Comparison of ENCODE assay signal across 15 mouse cellular contexts in genomic region chr11:106982351-106982750, GRCm38 (mm10). TPM values are rescaled to one million over a fixed set of nuclear protein-coding genes. Genes with fewer than 3 reads are reported as not detected.
A peak's percentile ranks its signal among the peaks of the same experiment; 100 is the strongest.
DNase-seq lines count a peak whose midpoint lies in the region; ATAC-seq and TF ChIP-seq lines count a peak whose summit lies in the region.
"Had no signal": no experiment of that assay in that cellular context is flagged by ENCODE, and none has a peak within 500 bp of the region (broad histone marks: within the 10 kb centered on the region; RNA-seq: fewer than 3 reads in every experiment).

No protein-coding gene starts in this region.

- H3K4me1 ChIP-seq in heart, embryonic 10.5 days, result peaks cover 7% of the 10 kb centered on the region
- H3K4me1 ChIP-seq in liver, adult 2 months (ENCODE audit: control insufficient read depth, insufficient read depth, low read length), result peaks cover 6% of the 10 kb centered on the region
- no peaks in the 10 kb centered on the region for H3K4me1 ChIP-seq in liver, embryonic 11.5 days (replicated peaks; ENCODE audit: control insufficient read depth, insufficient read depth, low read length)
- peaks cover 4% of the 10 kb centered on the region for H3K4me1 ChIP-seq in small intestine, adult 2 months (ENCODE audit: control insufficient read depth, insufficient read depth, insufficient read length, low read length)
- H3K4me1 ChIP-seq in hindbrain, embryonic 12.5 days, result no peaks in the 10 kb centered on the region
- H3K4me1 ChIP-seq: forebrain, embryonic 15.5 days; neural tube, embryonic 12.5 days had no signal

- no peak overlapping the region for H3K4me3 ChIP-seq in heart, embryonic 10.5 days
- no peak overlapping the region for H3K4me3 ChIP-seq in liver, adult 2 months (ENCODE audit: insufficient read depth, low read depth, low read length)
- H3K4me3 ChIP-seq in liver, embryonic 11.5 days (ENCODE audit: low read depth, low read length), result no peak overlapping the region
- H3K4me3 ChIP-seq in small intestine, adult 2 months (ENCODE audit: low read depth, low read length), result no peak overlapping the region
- H3K4me3 ChIP-seq in hindbrain, embryonic 12.5 days, result no peak overlapping the region
- H3K4me3 ChIP-seq: forebrain, embryonic 15.5 days; neural tube, embryonic 12.5 days had no signal

- no peak for TF ChIP-seq POLR2A in liver, adult 2 months (IDR thresholded peaks at IDR 0.05; ENCODE audit: extremely low read depth, insufficient read depth, low read length)
- TF ChIP-seq POLR2A in small intestine, adult 2 months (IDR thresholded peaks at IDR 0.05; ENCODE audit: low read depth, low read length), result no peak

- intact Hi-C loops in heart, postnatal 14 days (cut with DNase I), result no loop called here

- no peak overlapping the region for H3K9ac ChIP-seq in liver, adult 2 months (ENCODE audit: low read depth, low read length)
- H3K9ac ChIP-seq in liver, embryonic 11.5 days (ENCODE audit: low read depth, low read length), result no peak overlapping the region
- no peak overlapping the region for H3K9ac ChIP-seq in hindbrain, embryonic 12.5 days
- H3K9ac ChIP-seq: forebrain, embryonic 15.5 days; neural tube, embryonic 12.5 days had no signal

- H3K27ac ChIP-seq in heart, embryonic 10.5 days, result 0 out of 2 replicates have a peak overlapping the region, but pooled peaks have one; percentile 16
- H3K27ac ChIP-seq in liver, adult 2 months (replicated peaks; ENCODE audit: insufficient read depth, low read depth, low read length), result 0 out of 2 replicates have a peak overlapping the region, but pooled peaks have one; percentile 10
- no peak overlapping the region for H3K27ac ChIP-seq in liver, embryonic 11.5 days (ENCODE audit: low read depth, low read length)
- peak overlapping the region; percentile 30; the same call in 1 of the 2 replicates for H3K27ac ChIP-seq in small intestine, adult 2 months (ENCODE audit: insufficient read depth, low read depth, low read length)
- no peak overlapping the region for H3K27ac ChIP-seq in hindbrain, embryonic 12.5 days
- H3K27ac ChIP-seq: forebrain, embryonic 15.5 days; neural tube, embryonic 12.5 days had no signal

- peaks cover 15% of the 10 kb centered on the region for H3K36me3 ChIP-seq in heart, embryonic 10.5 days
- no peaks in the 10 kb centered on the region; the same call in 1 of the 2 replicates for H3K36me3 ChIP-seq in liver, adult 2 months (ENCODE audit: control insufficient read depth, insufficient read depth, low read length)
- peaks cover 6% of the 10 kb centered on the region; the same call in 1 of the 2 replicates for H3K36me3 ChIP-seq in liver, embryonic 11.5 days (ENCODE audit: control insufficient read depth, insufficient read depth, low read length)
- H3K36me3 ChIP-seq in small intestine, adult 2 months (ENCODE audit: control insufficient read depth, insufficient read depth, low read length), result peaks cover 6% of the 10 kb centered on the region
- H3K36me3 ChIP-seq in hindbrain, embryonic 12.5 days, result peaks cover 7% of the 10 kb centered on the region

- no peaks in the 10 kb centered on the region for H3K9me3 ChIP-seq in heart, embryonic 10.5 days
- no peaks in the 10 kb centered on the region for H3K9me3 ChIP-seq in liver, embryonic 11.5 days (ENCODE audit: control insufficient read depth, low read length)
- H3K9me3 ChIP-seq in hindbrain, embryonic 12.5 days (replicated peaks), result no peaks in the 10 kb centered on the region
- H3K9me3 ChIP-seq: forebrain, embryonic 15.5 days; G1E; neural tube, embryonic 12.5 days had no signal

- no peaks in the 10 kb centered on the region for H3K27me3 ChIP-seq in heart, embryonic 10.5 days (ENCODE audit: insufficient read depth, poor library complexity, severe bottlenecking)
- H3K27me3 ChIP-seq in liver, adult 2 months (ENCODE audit: control insufficient read depth, insufficient read depth, low read length), result no peaks in the 10 kb centered on the region
- H3K27me3 ChIP-seq in liver, embryonic 11.5 days (replicated peaks; ENCODE audit: control insufficient read depth, insufficient read depth, low read length), result no peaks in the 10 kb centered on the region
- no peaks in the 10 kb centered on the region for H3K27me3 ChIP-seq in small intestine, adult 2 months (ENCODE audit: control insufficient read depth, insufficient read depth, low read length)
- H3K27me3 ChIP-seq in hindbrain, embryonic 12.5 days, result no peaks in the 10 kb centered on the region
- H3K27me3 ChIP-seq: forebrain, embryonic 15.5 days; neural tube, embryonic 12.5 days had no signal

- no peak overlapping the region for H3K4me2 ChIP-seq in liver, embryonic 11.5 days
- no peak overlapping the region for H3K4me2 ChIP-seq in hindbrain, embryonic 12.5 days (replicated peaks)
- H3K4me2 ChIP-seq: forebrain, embryonic 15.5 days; neural tube, embryonic 12.5 days had no signal

- ATAC-seq in liver, embryonic 11.5 days (replicated peaks; ENCODE audit: low FRiP score), result no peak
- ATAC-seq in hindbrain, embryonic 12.5 days (ENCODE audit: low FRiP score), result no peak
- ATAC-seq: forebrain, embryonic 15.5 days had no signal

- DNase-seq in heart, embryonic 10.5 days (ENCODE audit: low spot score), result no peak
- no peak for DNase-seq in heart, postnatal 14 days
- peak; percentile 58 for DNase-seq in liver, adult 2 months (ENCODE audit: extremely low read depth, low read depth, low spot score)
- no peak for DNase-seq in liver, embryonic 11.5 days (ENCODE audit: low spot score)
- peak; percentile 71 for DNase-seq in Muller cell, postnatal 12 days (ENCODE audit: inconsistent ontology term)
- DNase-seq in left cerebral cortex, adult 9 months (ENCODE audit: low spot score in 2 of 2), result no peak
- DNase-seq: adrenal gland, postnatal 36 days; cerebellum, adult 11 months; lung, postnatal 36 days; thymus, postnatal 4 days had no signal

- no peak for TF ChIP-seq CTCF in liver, adult 2 months (IDR thresholded peaks at IDR 0.05; ENCODE audit: low read depth, low read length)
- no peak for TF ChIP-seq CTCF in small intestine, adult 2 months (IDR thresholded peaks at IDR 0.05; ENCODE audit: extremely low read depth, insufficient read length, insufficient replicate concordance, low read depth, low read length)

- 34% methylated on average over 5 of the region's 5 CpGs for WGBS in heart, embryonic 10.5 days
- 25% methylated on average over 5 of the region's 5 CpGs for WGBS in liver, adult 2 months
- WGBS in liver, embryonic 11.5 days, result 46% methylated on average over 5 of the region's 5 CpGs
- 23% methylated on average over 5 of the region's 5 CpGs for WGBS in small intestine, adult 2 months
- WGBS in hindbrain, embryonic 12.5 days, result 64% methylated on average over 5 of the region's 5 CpGs

- H3K79me2 ChIP-seq in liver, adult 2 months (ENCODE audit: control insufficient read depth, insufficient read depth, low read length), result no peaks in the 10 kb centered on the region

RNA-seq across cellular contexts. Expression of gene Kpna2, which starts 17.0 kb away (rescaled TPM):
- 431 and 488 TPM in 2 replicates for polyA plus RNA-seq in heart, embryonic 10.5 days (2016; fragmentation: Nextera tagmentation; extraction: Ambion mirVana)
- 100 to 1,000 TPM in 1 of 2 experiments, 10 to 100 TPM in 1; 84.2 to 103 TPM for total RNA-seq in heart, postnatal 14 days (2021)
- total RNA-seq in liver, adult 2 months (2014; rRNA removed), result 28.0 and 32.2 TPM in 2 replicates
- polyA plus RNA-seq in liver, adult 2 months (2012; rRNA removed), result 17.0 and 20.9 TPM in 2 replicates
- polyA plus RNA-seq in liver, embryonic 11.5 days (2014; fragmentation: Nextera tagmentation; extraction: Ambion mirVana), result 448 and 517 TPM in 2 replicates
- polyA plus RNA-seq in small intestine, adult 2 months (2012; rRNA removed), result 11.9 and 15.2 TPM in 2 replicates
- polyA plus RNA-seq in hindbrain, embryonic 12.5 days (2016; fragmentation: Nextera tagmentation; extraction: Ambion mirVana), result 340 and 349 TPM in 2 replicates

RNA-seq across cellular contexts. Expression of gene 1810010H24Rik, which starts 43.1 kb away (rescaled TPM):
- polyA plus RNA-seq in heart, embryonic 10.5 days (2016; fragmentation: Nextera tagmentation; extraction: Ambion mirVana), result 1.7 and 2.0 TPM in 2 replicates
- 1 to 10 TPM; 1.8 to 2.7 TPM for total RNA-seq in heart, postnatal 14 days (2021)
- 3.0 and 3.5 TPM in 2 replicates for total RNA-seq in liver, adult 2 months (2014; rRNA removed)
- polyA plus RNA-seq in liver, adult 2 months (2012; rRNA removed), result 2.8 and 3.4 TPM in 2 replicates
- polyA plus RNA-seq in liver, embryonic 11.5 days (2014; fragmentation: Nextera tagmentation; extraction: Ambion mirVana), result 1.9 and 2.1 TPM in 2 replicates
- polyA plus RNA-seq in small intestine, adult 2 months (2012; rRNA removed), result 1.3 and 2.7 TPM in 2 replicates
- polyA plus RNA-seq in hindbrain, embryonic 12.5 days (2016; fragmentation: Nextera tagmentation; extraction: Ambion mirVana), result 4.3 and 4.5 TPM in 2 replicates

Comparison
In these comparisons a context has a peak if more than half of its experiments do, and no peak if none do; other contexts are left out.
1. DNase-seq: peak in liver, adult 2 months (single experiment) and Muller cell, postnatal 12 days (single experiment); none in heart, embryonic 10.5 days (single experiment), heart, postnatal 14 days (0 of 2), liver, embryonic 11.5 days (single experiment) and left cerebral cortex, adult 9 months (0 of 2).
2. H3K27ac ChIP-seq: peak in heart, embryonic 10.5 days (single experiment), liver, adult 2 months (single experiment) and small intestine, adult 2 months (single experiment); none in liver, embryonic 11.5 days (single experiment) and hindbrain, embryonic 12.5 days (single experiment).
3. RNA of gene Kpna2, which starts 17.0 kb away (polyA plus RNA-seq): 431 to 488 TPM in heart, embryonic 10.5 days, 448 to 517 TPM in liver, embryonic 11.5 days and 340 to 349 TPM in hindbrain, embryonic 12.5 days; 17.0 to 20.9 TPM in liver, adult 2 months and 11.9 to 15.2 TPM in small intestine, adult 2 months; every median in the first group is over 10 times any median in the second.